Mouse (Mus musculus) megakaryocyte progenitor cell, adult 5-6 weeks (primary cell): ENCODE measurements around the gene Spdye4b. TPM values are rescaled to one million over a fixed set of nuclear protein-coding genes. Genes with fewer than 3 reads are reported as not detected.
A peak's percentile ranks its signal among the peaks of the same experiment; 100 is the strongest.
"Not testable (repeated sequence)": the region's sequence is repeated elsewhere in the genome, so short reads cannot be mapped to it uniquely, and the experiment has no call there.

Source experiments
- ATAC-seq: replicated peaks from 2 replicates; pipeline ENCODE4 v1.8.0; 2016; ENCODE audit warnings: mild to moderate bottlenecking, moderate TSS enrichment, inconsistent platforms; ENCODE audit not compliant: poor library complexity
- total RNA-seq, 2 experiments: library from RNA; stranded (forward) in 1 of 2; stranded (reverse) in 1 of 2; fragments of 157-497, 149-512 nt in 1 of 2; fragments of 200-1000 nt in 1 of 2; gene quantifications; 2 replicates each; pipeline versions ENCODE4 v1.2.3 to v1.2.4; 2015 to 2017

Gene Spdye4b
- not detected in 2 replicates for total RNA-seq (2015)
- total RNA-seq (2017): not detected in 2 replicates

GRCm38 (mm10) chr5:143180255-143181076 lies at the start of gene Spdye4b, which contains the start of gene Rbak:
Gene Spdye4b (plus strand): TSS chr5:143181017.
Gene Rbak (minus strand): TSS chr5:143180775.
- peak; percentile 94 for ATAC-seq

GRCm38 (mm10) chr5:143132935-143133514 lies 47.8 kb upstream of the Spdye4b start:
- ATAC-seq: peak; percentile 66

GRCm38 (mm10) chr5:143134216-143135010 lies 46.4 kb upstream of the Spdye4b start:
- not testable (repeated sequence) for ATAC-seq

- no peak; the same call in 1 of the 2 replicates for ATAC-seq
Observed at GRCm38 (mm10) chr5:143135042-143135441, 45.8 kb upstream of the Spdye4b start.

- no peak for ATAC-seq
Observed at GRCm38 (mm10) chr5:143137580-143137979, 43.2 kb upstream of the Spdye4b start.

GRCm38 (mm10) chr5:143147481-143147880 lies 33.3 kb upstream of the Spdye4b start, which contains the start of gene Olfr718-ps1:
Gene Olfr718-ps1 (minus strand): TSS chr5:143147581.
- ATAC-seq: no peak

GRCm38 (mm10) chr5:143148661-143149060 lies 32.2 kb upstream of the Spdye4b start:
- ATAC-seq: no peak

- no peak for ATAC-seq
Observed at GRCm38 (mm10) chr5:143149536-143149935, 31.3 kb upstream of the Spdye4b start.

GRCm38 (mm10) chr5:143150044-143150443 lies 30.8 kb upstream of the Spdye4b start:
- no peak for ATAC-seq

- no peak for ATAC-seq
Observed at GRCm38 (mm10) chr5:143153756-143154155, 27.1 kb upstream of the Spdye4b start.

GRCm38 (mm10) chr5:143155534-143155933 lies 25.3 kb upstream of the Spdye4b start:
- ATAC-seq: no peak

GRCm38 (mm10) chr5:143165508-143166070 lies 15.2 kb upstream of the Spdye4b start:
- peak; percentile 95 for ATAC-seq

GRCm38 (mm10) chr5:143175970-143176369 lies 4.8 kb upstream of the Spdye4b start:
- peak; percentile 55 for ATAC-seq

- ATAC-seq: no peak
Observed at GRCm38 (mm10) chr5:143177541-143178200, 3.1 kb upstream of the Spdye4b start.

- ATAC-seq: 0 out of 2 replicates have a peak, but pooled peaks have one; percentile 15
Observed at GRCm38 (mm10) chr5:143179179-143179578, 1.6 kb upstream of the Spdye4b start.

GRCm38 (mm10) chr5:143188014-143188413 lies 7.2 kb downstream of the Spdye4b start:
- not testable (repeated sequence) for ATAC-seq

GRCm38 (mm10) chr5:143192806-143193205 lies 12.0 kb downstream of the Spdye4b start:
- no peak for ATAC-seq

GRCm38 (mm10) chr5:143194747-143195146 lies 13.9 kb downstream of the Spdye4b start:
- 0 out of 2 replicates have a peak, but pooled peaks have one; percentile 23 for ATAC-seq

GRCm38 (mm10) chr5:143195166-143195565 lies 14.3 kb downstream of the Spdye4b start:
- ATAC-seq: no peak

GRCm38 (mm10) chr5:143196506-143196905 lies 15.7 kb downstream of the Spdye4b start:
- no peak for ATAC-seq
